Comparison of ENCODE assay signal across 10 mouse cellular contexts in genomic region chr9:103600834-103601233, GRCm38 (mm10).
DNase-seq lines count a peak whose midpoint lies in the region; ATAC-seq and TF ChIP-seq lines count a peak whose summit lies in the region.
"Had no signal": no experiment of that assay in that cellular context is flagged by ENCODE, and none has a peak within 500 bp of the region (broad histone marks: within the 10 kb centered on the region; RNA-seq: fewer than 3 reads in every experiment).

No protein-coding gene starts in this region.

- no peak for TF ChIP-seq EP300 in lung, postnatal 0 days (IDR thresholded peaks at IDR 0.05)

- H3K27ac ChIP-seq in heart, embryonic 15.5 days, result peak overlapping the region; percentile 84
- H3K27ac ChIP-seq in heart, embryonic 11.5 days (ENCODE audit: low read depth, low read length), result no peak overlapping the region
- H3K27ac ChIP-seq in lung, postnatal 0 days (ENCODE audit: low read length), result no peak overlapping the region
- no peak overlapping the region for H3K27ac ChIP-seq in embryonic facial prominence, embryonic 11.5 days (replicated peaks; ENCODE audit: low read depth, low read length)

- H3K9me3 ChIP-seq in heart, embryonic 15.5 days (replicated peaks), result no peaks in the 10 kb centered on the region
- H3K9me3 ChIP-seq in heart, embryonic 11.5 days (replicated peaks; ENCODE audit: control insufficient read depth, low read length), result no peaks in the 10 kb centered on the region
- no peaks in the 10 kb centered on the region for H3K9me3 ChIP-seq in lung, postnatal 0 days (ENCODE audit: low read length)
- no peaks in the 10 kb centered on the region for H3K9me3 ChIP-seq in embryonic facial prominence, embryonic 11.5 days (replicated peaks; ENCODE audit: control insufficient read depth, low read length)

- peak; percentile 54 for TF ChIP-seq CTCF in lung, postnatal 0 days (IDR thresholded peaks at IDR 0.05)
- no peak for TF ChIP-seq CTCF in lung, adult 2 months (IDR thresholded peaks at IDR 0.05; ENCODE audit: insufficient read depth, low read length)

- H3K4me3 ChIP-seq in heart, embryonic 15.5 days, result no peak overlapping the region
- no peak overlapping the region for H3K4me3 ChIP-seq in heart, embryonic 11.5 days (ENCODE audit: low read depth, low read length)
- no peak overlapping the region for H3K4me3 ChIP-seq in lung, postnatal 0 days (ENCODE audit: low read depth, low read length)
- no peak overlapping the region for H3K4me3 ChIP-seq in lung, adult 2 months (replicated peaks; ENCODE audit: extremely low read depth, low read depth, low read length)
- H3K4me3 ChIP-seq in embryonic facial prominence, embryonic 11.5 days (ENCODE audit: low read depth, low read length), result no peak overlapping the region

- DNase-seq in lung, postnatal 0 days (ENCODE audit: low spot score), result peak; percentile 11
- no peak for DNase-seq in lung, adult 2 months
- peak; percentile 8 for DNase-seq in NIH3T3 (ENCODE audit: low read depth)
- peak; percentile 30 for DNase-seq in embryonic facial prominence, embryonic 11.5 days (ENCODE audit: low spot score)
- DNase-seq in frontal cortex, postnatal 10 days (ENCODE audit: low spot score in 2 of 2), result no peak
- DNase-seq in right cerebral cortex, postnatal 4 days, result no peak
- DNase-seq: kidney, adult 18-20 months; layer of hippocampus, postnatal 36 days had no signal

- H3K4me2 ChIP-seq in heart, embryonic 15.5 days, result no peak overlapping the region
- H3K4me2 ChIP-seq in heart, embryonic 11.5 days, result no peak overlapping the region
- H3K4me2 ChIP-seq in lung, postnatal 0 days (replicated peaks; ENCODE audit: low read depth, low read length), result no peak overlapping the region
- no peak overlapping the region for H3K4me2 ChIP-seq in embryonic facial prominence, embryonic 11.5 days (ENCODE audit: low read depth, low read length)

- no peak overlapping the region for H3K9ac ChIP-seq in heart, embryonic 15.5 days
- no peak overlapping the region for H3K9ac ChIP-seq in heart, embryonic 11.5 days (ENCODE audit: low read depth, low read length)
- no peak overlapping the region for H3K9ac ChIP-seq in lung, postnatal 0 days (replicated peaks; ENCODE audit: low read depth)
- H3K9ac ChIP-seq in embryonic facial prominence, embryonic 11.5 days (replicated peaks; ENCODE audit: low read length), result no peak overlapping the region

- no peak for ATAC-seq in heart, embryonic 15.5 days (replicated peaks; ENCODE audit: insufficient number of reproducible peaks, insufficient read depth, low FRiP score, low read depth)
- no peak for ATAC-seq in heart, embryonic 11.5 days (replicated peaks; ENCODE audit: insufficient number of reproducible peaks, low FRiP score, low TSS enrichment)
- no peak for ATAC-seq in lung, postnatal 0 days
- ATAC-seq in embryonic facial prominence, embryonic 11.5 days (replicated peaks; ENCODE audit: insufficient number of reproducible peaks, low FRiP score, low TSS enrichment, low read depth), result no peak

- no peaks in the 10 kb centered on the region for H3K27me3 ChIP-seq in heart, embryonic 15.5 days
- no peaks in the 10 kb centered on the region for H3K27me3 ChIP-seq in heart, embryonic 11.5 days (ENCODE audit: control insufficient read depth, insufficient read depth, low read length)
- no peaks in the 10 kb centered on the region for H3K27me3 ChIP-seq in lung, postnatal 0 days (replicated peaks; ENCODE audit: insufficient read depth, low read length)
- no peaks in the 10 kb centered on the region for H3K27me3 ChIP-seq in embryonic facial prominence, embryonic 11.5 days (ENCODE audit: control insufficient read depth, insufficient read depth, low read length)

- 61% methylated on average over 3 of the region's 3 CpGs for WGBS in heart, embryonic 15.5 days
- 61% methylated on average over 3 of the region's 3 CpGs for WGBS in heart, embryonic 11.5 days (ENCODE audit: insufficient replicate concordance)
- WGBS in lung, postnatal 0 days, result 41% methylated on average over 3 of the region's 3 CpGs
- 59% methylated on average over 3 of the region's 3 CpGs for WGBS in lung, adult 2 months
- 54% methylated on average over 3 of the region's 3 CpGs for WGBS in embryonic facial prominence, embryonic 11.5 days

- H3K4me1 ChIP-seq in heart, embryonic 15.5 days (replicated peaks), result peaks cover 36% of the 10 kb centered on the region
- peaks cover 26% of the 10 kb centered on the region for H3K4me1 ChIP-seq in heart, embryonic 11.5 days (ENCODE audit: control insufficient read depth, insufficient read depth, low read length)
- H3K4me1 ChIP-seq in lung, postnatal 0 days (ENCODE audit: insufficient read depth, low read depth, low read length), result no peaks in the 10 kb centered on the region
- no peaks in the 10 kb centered on the region for H3K4me1 ChIP-seq in lung, adult 2 months (ENCODE audit: control insufficient read depth, insufficient read depth, low read length)
- H3K4me1 ChIP-seq in embryonic facial prominence, embryonic 11.5 days (ENCODE audit: control insufficient read depth, insufficient read depth, low read length), result no peaks in the 10 kb centered on the region; the same call in 1 of the 2 replicates

- TF ChIP-seq POLR2A in lung, adult 2 months (IDR thresholded peaks at IDR 0.05; ENCODE audit: borderline replicate concordance, extremely low read depth, low read depth, low read length), result no peak

- H3K36me3 ChIP-seq in heart, embryonic 15.5 days, result no peaks in the 10 kb centered on the region
- 0 out of 2 replicates have a peak, but pooled peaks cover 3% of the 10 kb centered on the region for H3K36me3 ChIP-seq in heart, embryonic 11.5 days (ENCODE audit: control insufficient read depth, insufficient read depth, low read length)
- H3K36me3 ChIP-seq in lung, postnatal 0 days (ENCODE audit: insufficient read depth, low read length), result no peaks in the 10 kb centered on the region
- no peaks in the 10 kb centered on the region for H3K36me3 ChIP-seq in embryonic facial prominence, embryonic 11.5 days (replicated peaks; ENCODE audit: control insufficient read depth, insufficient read depth, low read depth, low read length)

Comparison
In these comparisons a context has a peak if more than half of its experiments do, and no peak if none do; other contexts are left out.
1. DNase-seq: peak in lung, postnatal 0 days (single experiment), NIH3T3 (single experiment) and embryonic facial prominence, embryonic 11.5 days (single experiment); none in lung, adult 2 months (single experiment), frontal cortex, postnatal 10 days (0 of 2) and right cerebral cortex, postnatal 4 days (single experiment).